Comparison of ENCODE assay signal across 9 mouse cellular contexts in genomic region chr8:70672325-70673078, GRCm38 (mm10). TPM values are rescaled to one million over a fixed set of nuclear protein-coding genes. Genes with fewer than 3 reads are reported as not detected.
A peak's percentile ranks its signal among the peaks of the same experiment; 100 is the strongest.
DNase-seq lines count a peak whose midpoint lies in the region; ATAC-seq and TF ChIP-seq lines count a peak whose summit lies in the region.
"Had no signal": no experiment of that assay in that cellular context is flagged by ENCODE, and none has a peak within 500 bp of the region (broad histone marks: within the 10 kb centered on the region; RNA-seq: fewer than 3 reads in every experiment).

No protein-coding gene starts in this region.

- DNase-seq in embryo, embryonic 10.5 days (ENCODE audit: low spot score): peak; percentile 43
- DNase-seq in embryo, embryonic 9.5 days (ENCODE audit: extremely low spot score): no peak
- no peak for DNase-seq in testis, postnatal 10 days (ENCODE audit: low spot score)
- no peak for DNase-seq in liver, embryonic 13.5 days
- no peak for DNase-seq in layer of hippocampus, postnatal 10 days (ENCODE audit: low spot score in 2 of 2)
- no peak for DNase-seq in adrenal gland, postnatal 25 days

- H3K27ac ChIP-seq in testis, adult 2 months (ENCODE audit: control insufficient read depth, insufficient read depth, low read depth, low read length): peak overlapping the region; percentile 80
- peak overlapping the region; percentile 92 for H3K27ac ChIP-seq in liver, embryonic 13.5 days

- 34% methylated on average over 19 of the region's 19 CpGs for WGBS in liver, embryonic 13.5 days (ENCODE audit: insufficient replicate concordance)

- TF ChIP-seq POLR2A in testis, adult 2 months (IDR thresholded peaks at IDR 0.05; ENCODE audit: control insufficient read depth, low read depth, low read length): no peak

- peak overlapping the region; percentile 96 for H3K4me3 ChIP-seq in testis, adult 2 months (ENCODE audit: control insufficient read depth, low read depth, low read length)
- peak overlapping the region; percentile 70 for H3K4me3 ChIP-seq in liver, embryonic 13.5 days (replicated peaks)

- no peaks in the 10 kb centered on the region for H3K27me3 ChIP-seq in testis, adult 2 months (ENCODE audit: control insufficient read depth, insufficient read depth, low read length)
- no peaks in the 10 kb centered on the region for H3K27me3 ChIP-seq in liver, embryonic 13.5 days

- ATAC-seq in liver, embryonic 13.5 days (ENCODE audit: low read depth): peak; percentile 3; the same call in 1 of the 2 replicates
- ATAC-seq in activated CD4-positive, CD25-positive, alpha-beta regulatory T cell, adult 4 months: no peak

- no peak for TF ChIP-seq CTCF in testis, adult 2 months (IDR thresholded peaks at IDR 0.05; ENCODE audit: control insufficient read depth, insufficient read depth, insufficient replicate concordance, low read depth, low read length)

- H3K9me3 ChIP-seq in liver, embryonic 13.5 days (replicated peaks): no peaks in the 10 kb centered on the region

- no peaks in the 10 kb centered on the region for H3K36me3 ChIP-seq in testis, adult 2 months (ENCODE audit: control insufficient read depth, insufficient read depth, low read length)
- H3K36me3 ChIP-seq in liver, embryonic 13.5 days: peaks cover 15% of the 10 kb centered on the region

- peak overlapping the region; percentile 74 for H3K4me2 ChIP-seq in liver, embryonic 13.5 days

- peaks cover 21% of the 10 kb centered on the region for H3K4me1 ChIP-seq in testis, adult 2 months (ENCODE audit: control insufficient read depth, insufficient read depth, low read length)
- H3K4me1 ChIP-seq in liver, embryonic 13.5 days (replicated peaks): peaks cover 59% of the 10 kb centered on the region

- H3K9ac ChIP-seq in liver, embryonic 13.5 days: peak overlapping the region; percentile 76

RNA-seq across cellular contexts. Expression of gene Lsm4, which starts 0.5 kb away (rescaled TPM):
- polyA plus RNA-seq in testis, adult 2 months (2012; rRNA removed): 148 and 168 TPM in 2 replicates
- 185 and 200 TPM in 2 replicates for polyA plus RNA-seq in liver, embryonic 13.5 days (2015; fragmentation: Nextera tagmentation; extraction: Ambion mirVana)
- polyA plus RNA-seq in activated CD4-positive, CD25-positive, alpha-beta regulatory T cell, adult 4 months (2017; shearing (Covaris generic)): 100 to 1,000 TPM; 115 to 120 TPM
- total RNA-seq in layer of hippocampus, postnatal 10 days (2021): 10 to 100 TPM; 72.3 to 76.5 TPM
- 66.1 and 86.8 TPM in 2 replicates for total RNA-seq in adrenal gland, postnatal 25 days (2021)

RNA-seq across cellular contexts. Expression of gene Pgpep1, which starts 12.3 kb away (rescaled TPM):
- polyA plus RNA-seq in testis, adult 2 months (2012; rRNA removed): 3.7 and 4.9 TPM in 2 replicates
- polyA plus RNA-seq in liver, embryonic 13.5 days (2015; fragmentation: Nextera tagmentation; extraction: Ambion mirVana): 17.9 and 19.5 TPM in 2 replicates
- polyA plus RNA-seq in activated CD4-positive, CD25-positive, alpha-beta regulatory T cell, adult 4 months (2017; shearing (Covaris generic)): 1 to 10 TPM; 7.1 to 7.4 TPM
- 10 to 100 TPM; 25.8 to 31.9 TPM for total RNA-seq in layer of hippocampus, postnatal 10 days (2021)
- total RNA-seq in adrenal gland, postnatal 25 days (2021): 98.1 and 129 TPM in 2 replicates

RNA-seq across cellular contexts. Expression of gene Jund, which starts 26.2 kb away (rescaled TPM):
- 79.2 and 105 TPM in 2 replicates for polyA plus RNA-seq in testis, adult 2 months (2012; rRNA removed)
- 17.9 and 22.0 TPM in 2 replicates for polyA plus RNA-seq in liver, embryonic 13.5 days (2015; fragmentation: Nextera tagmentation; extraction: Ambion mirVana)
- 10 to 100 TPM; 12.5 to 20.0 TPM for polyA plus RNA-seq in activated CD4-positive, CD25-positive, alpha-beta regulatory T cell, adult 4 months (2017; shearing (Covaris generic))
- total RNA-seq in layer of hippocampus, postnatal 10 days (2021): 100 to 1,000 TPM; 166 to 187 TPM
- total RNA-seq in adrenal gland, postnatal 25 days (2021): 191 and 217 TPM in 2 replicates

RNA-seq across cellular contexts. Expression of gene Iqcn, which starts 30.8 kb away (rescaled TPM):
- 286 and 302 TPM in 2 replicates for polyA plus RNA-seq in testis, adult 2 months (2012; rRNA removed)
- not detected in 2 replicates for polyA plus RNA-seq in liver, embryonic 13.5 days (2015; fragmentation: Nextera tagmentation; extraction: Ambion mirVana)
- not detected for polyA plus RNA-seq in activated CD4-positive, CD25-positive, alpha-beta regulatory T cell, adult 4 months (2017; shearing (Covaris generic))
- total RNA-seq in layer of hippocampus, postnatal 10 days (2021): under 1 TPM in 1 of 2 experiments, not detected in 1; 0.07 TPM
- 0.15 and 0.19 TPM in 2 replicates for total RNA-seq in adrenal gland, postnatal 25 days (2021)
- total RNA-seq: gastrocnemius, postnatal 10 days had no signal

RNA-seq across cellular contexts. Expression of gene Gdf15, which starts 40.2 kb away (rescaled TPM):
- 1.3 and 1.4 TPM in 2 replicates for polyA plus RNA-seq in testis, adult 2 months (2012; rRNA removed)
- 3.9 and 4.1 TPM in 2 replicates for polyA plus RNA-seq in liver, embryonic 13.5 days (2015; fragmentation: Nextera tagmentation; extraction: Ambion mirVana)
- polyA plus RNA-seq in activated CD4-positive, CD25-positive, alpha-beta regulatory T cell, adult 4 months (2017; shearing (Covaris generic)): not detected
- not detected for total RNA-seq in layer of hippocampus, postnatal 10 days (2021)
- total RNA-seq in adrenal gland, postnatal 25 days (2021): 2.2 and 5.7 TPM in 2 replicates
- total RNA-seq: gastrocnemius, postnatal 10 days had no signal
